Mouse (Mus musculus): ENCODE data around the gene Olfr978.
"Not testable (repeated sequence)": the region's sequence is repeated elsewhere in the genome, so short reads cannot be mapped to it uniquely, and the experiment has no call there.

DNA sequence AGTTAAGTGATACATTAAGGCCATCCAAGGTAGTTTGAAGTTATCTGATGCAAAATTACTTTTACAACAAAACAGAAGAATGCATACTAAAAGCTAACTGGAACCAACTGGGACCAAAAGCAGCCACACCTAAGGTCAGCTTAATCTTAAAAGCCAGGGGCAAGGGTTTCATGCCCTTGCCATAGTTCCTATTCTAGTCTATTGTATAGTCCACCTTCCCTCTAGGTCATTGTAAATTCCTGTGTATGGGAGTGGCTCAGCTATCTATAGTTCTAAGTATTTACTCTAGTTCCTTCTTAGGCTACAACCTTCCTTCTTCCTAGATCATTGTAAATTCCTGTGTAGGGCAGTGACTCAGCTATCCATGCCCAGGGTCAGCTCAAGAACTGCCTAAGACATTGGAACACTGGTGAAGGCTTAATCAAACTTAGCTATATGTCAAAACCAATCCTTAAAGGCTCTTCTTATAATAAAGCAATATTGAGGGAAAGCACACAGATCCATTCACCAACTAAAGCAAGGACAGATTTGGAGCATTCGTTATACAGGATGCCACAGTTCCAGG, 15.2 kb upstream of the Olfr978 start:
- not testable (repeated sequence) for TF ChIP-seq GATA1 (IDR thresholded peaks at IDR 0.05; ENCODE audit: borderline replicate concordance, low read length); FLI1 (IDR thresholded peaks at IDR 0.05; ENCODE audit: low read length)
